Mouse (Mus musculus) gastrocnemius, adult 2 months (tissue): ENCODE measurements around the gene Timd2. TPM values are rescaled to one million over a fixed set of nuclear protein-coding genes. Genes with fewer than 3 reads are reported as not detected.
"Not testable (repeated sequence)": the region's sequence is repeated elsewhere in the genome, so short reads cannot be mapped to it uniquely, and the experiment has no call there.

Experiments used
- DNase-seq: peaks from one replicate; pipeline ENCODE4 v3.0.0; 2022
- H3K27ac ChIP-seq: fragments of 200-600 bp; 2 replicates; pipeline ENCODE4 v1.8.1; 2022; ENCODE audit warnings: mild to moderate bottlenecking
- H3K4me3 ChIP-seq: fragments of 200-600 bp; 2 replicates; pipeline ENCODE4 v1.8.1; 2022; ENCODE audit warnings: mild to moderate bottlenecking, moderate library complexity
- CTCF ChIP-seq: fragments of 200-600 bp; IDR thresholded peaks from 2 replicates; pipeline ENCODE4 v1.8.1; 2022; ENCODE audit warnings: antibody characterized with exemption, mild to moderate bottlenecking, moderate library complexity
- intact Hi-C: fragments of 180-260 bp; cut with DNase I; formaldehyde crosslinking; loops from one replicate; pipeline ENCODE4 v1.15.1; 2025
- total RNA-seq, 2 experiments: library from RNA; stranded (reverse); gene quantifications; 2 replicates each; pipeline ENCODE4 v1.2.3; 2021

The Timd2 gene
- total RNA-seq, 2 experiments from 2014 or later, result not detected

GRCm38 (mm10) chr11:46697433-46698277 lies 9.2 kb downstream of the Timd2 start:
- intact Hi-C loops, result no loop called here
- TF ChIP-seq CTCF, result no peak
- H3K4me3 ChIP-seq, result no peak overlapping the region
- DNase-seq, result no peak
- H3K27ac ChIP-seq, result no peak overlapping the region

GRCm38 (mm10) chr11:46695849-46696248 lies 11.0 kb downstream of the Timd2 start:
- intact Hi-C loops, H3K4me3 ChIP-seq, DNase-seq, H3K27ac ChIP-seq: not testable (repeated sequence)

DNA sequence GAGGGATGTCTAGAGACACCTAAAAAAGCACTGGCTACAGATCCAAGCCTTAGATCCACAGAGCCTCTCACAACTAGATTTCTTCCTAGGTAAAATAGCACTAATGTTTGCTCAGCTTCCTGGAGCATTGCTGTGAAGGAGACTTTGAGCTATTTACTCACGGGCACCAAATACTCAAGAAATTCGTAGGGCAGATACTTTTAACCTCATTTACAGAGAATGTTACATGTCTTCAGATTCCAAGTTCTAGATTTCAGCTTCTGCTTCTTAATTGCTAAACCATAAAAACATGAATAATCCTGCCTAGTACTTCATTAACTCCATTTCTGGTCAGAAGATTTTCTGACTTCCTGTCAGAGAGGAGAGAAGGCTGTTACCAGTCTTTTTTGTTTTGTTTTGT lies 16.7 kb downstream of the Timd2 start:
- DNase-seq, result no peak
- Histone ChIP-seq H3K4me3 (no peak overlapping the region), H3K27ac (no peak overlapping the region)
- intact Hi-C loops, result no loop called here
- TF ChIP-seq CTCF, result no peak

DNA sequence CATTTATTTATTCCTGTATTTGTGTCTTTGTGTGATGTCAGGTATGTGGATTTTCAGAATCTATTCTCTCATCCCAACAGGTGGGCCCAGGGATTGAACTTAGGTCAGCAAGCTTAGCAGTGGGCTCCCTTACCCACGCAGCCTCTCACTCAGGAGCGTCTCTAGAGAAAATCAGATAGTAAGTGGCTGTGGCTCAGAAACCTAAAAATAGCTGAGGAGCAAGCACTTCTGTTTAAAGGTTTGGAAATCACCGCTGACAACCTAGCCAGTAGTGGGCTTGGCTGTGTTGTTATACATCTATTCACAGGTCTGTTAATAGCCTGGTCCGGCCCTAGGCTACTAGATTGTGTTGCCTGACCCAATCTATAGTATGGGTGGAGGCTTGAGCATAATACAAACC lies 23.1 kb downstream of the Timd2 start:
- no peak for TF ChIP-seq CTCF
- H3K27ac ChIP-seq, result no peak overlapping the region
- DNase-seq, result no peak
- intact Hi-C loops, result no loop called here
- no peak overlapping the region for H3K4me3 ChIP-seq

- intact Hi-C loops, result no loop called here
- no peak for TF ChIP-seq CTCF
- no peak overlapping the region for H3K27ac ChIP-seq
- DNase-seq, result no peak
- no peak overlapping the region for H3K4me3 ChIP-seq
Measured at GRCm38 (mm10) chr11:46682842-46683241, 24.0 kb downstream of the Timd2 start.

GRCm38 (mm10) chr11:46667938-46668337 lies 38.9 kb downstream of the Timd2 start:
- intact Hi-C loops, result no loop called here
- no peak for DNase-seq
- no peak for TF ChIP-seq CTCF
- no peak overlapping the region for H3K4me3 ChIP-seq
- H3K27ac ChIP-seq, result no peak overlapping the region

DNA sequence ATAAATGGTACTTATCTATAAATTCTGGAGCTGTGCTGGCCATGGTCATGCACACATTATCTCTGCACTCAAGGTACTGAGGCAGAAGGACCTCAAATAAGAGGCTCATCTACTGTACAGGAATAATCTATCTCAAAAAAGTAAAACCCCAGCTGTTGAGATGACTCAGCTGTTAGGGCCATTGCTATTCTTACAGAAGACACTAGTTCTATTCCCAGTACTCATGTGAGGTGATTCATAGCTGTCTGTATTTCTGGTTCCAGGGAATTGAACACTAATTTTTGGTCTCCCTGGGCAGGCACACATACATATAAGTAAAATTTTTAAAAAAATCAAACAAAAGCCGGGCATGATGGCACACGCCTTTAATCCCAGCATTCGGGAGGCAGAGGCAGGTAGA lies 39.8 kb downstream of the Timd2 start:
- no peak for TF ChIP-seq CTCF
- no peak for DNase-seq
- H3K4me3 ChIP-seq, result no peak overlapping the region
- intact Hi-C loops, result no loop called here
- H3K27ac ChIP-seq, result no peak overlapping the region

DNA sequence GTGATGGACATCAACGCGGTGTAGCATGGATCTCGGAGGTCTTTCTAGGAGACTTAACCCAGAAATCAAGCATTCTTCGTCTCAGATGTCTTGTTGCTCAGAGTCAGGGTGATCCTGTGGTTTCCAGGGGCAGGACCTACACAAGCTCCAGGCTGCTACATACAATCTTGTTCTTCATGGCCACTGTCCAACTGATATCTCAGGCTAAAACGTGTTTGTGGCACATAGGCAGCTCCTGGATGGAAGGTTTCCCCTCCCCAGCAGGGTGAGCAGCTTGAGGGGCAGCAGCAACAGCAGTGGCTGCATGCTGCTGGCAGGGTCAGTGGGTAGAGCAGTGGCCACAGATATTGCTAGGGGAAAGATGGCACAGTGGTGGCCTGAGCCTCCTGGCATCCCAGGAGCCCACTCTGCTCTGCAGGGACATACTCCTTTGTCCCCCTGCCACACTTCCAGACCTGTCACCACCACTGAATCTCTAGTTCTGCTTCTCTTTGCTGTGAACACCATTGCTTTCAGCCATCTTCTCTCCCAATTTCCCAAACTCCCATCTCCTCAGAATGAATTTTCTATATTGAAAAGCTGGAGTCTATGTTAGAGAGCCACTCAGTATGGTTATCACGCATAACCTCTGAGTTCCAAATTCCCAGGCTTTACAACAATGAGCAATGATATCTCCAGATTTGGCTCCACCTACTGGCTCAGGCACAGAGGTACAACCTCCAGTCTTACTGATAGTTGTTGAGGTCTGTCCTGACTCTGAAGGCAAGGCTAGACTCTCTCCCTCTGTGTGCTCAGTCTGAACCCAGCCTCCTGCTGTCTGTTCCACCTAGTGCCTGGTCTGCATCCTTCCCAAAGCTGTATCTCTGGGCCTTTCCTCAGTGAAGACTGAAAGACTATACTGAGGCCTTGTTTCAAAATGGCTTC lies 41.0 kb downstream of the Timd2 start:
- H3K4me3 ChIP-seq, result no peak overlapping the region
- intact Hi-C loops, result no loop called here
- peak; percentile 33; the same call in 1 of the 2 replicates for TF ChIP-seq CTCF
- H3K27ac ChIP-seq, result no peak overlapping the region
- no peak for DNase-seq

DNA sequence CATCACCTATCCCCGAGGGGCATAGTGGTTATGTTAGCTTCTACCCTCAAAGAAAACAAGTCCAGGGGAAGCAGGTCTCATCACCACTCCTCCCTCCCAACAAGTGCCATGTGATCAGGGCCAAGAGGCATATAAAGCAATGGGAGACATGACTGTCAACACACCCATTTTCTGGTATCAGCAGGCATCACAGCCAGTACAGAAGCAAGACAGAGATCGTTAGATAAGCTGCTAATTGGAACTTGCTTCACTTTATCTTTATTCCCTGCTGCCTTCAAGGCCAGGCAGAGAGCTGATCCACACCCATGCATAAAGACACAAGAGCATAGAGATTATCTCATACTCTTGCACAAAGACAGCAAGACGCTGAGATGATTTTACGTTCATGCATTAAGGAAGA lies 43.6 kb downstream of the Timd2 start:
- Histone ChIP-seq H3K27ac (no peak overlapping the region), H3K4me3 (no peak overlapping the region)
- intact Hi-C loops, result no loop called here
- no peak for TF ChIP-seq CTCF
- DNase-seq, result no peak

GRCm38 (mm10) chr11:46652476-46652875 lies 54.4 kb downstream of the Timd2 start:
- H3K4me3 ChIP-seq, result no peak overlapping the region
- no peak for DNase-seq
- no peak overlapping the region for H3K27ac ChIP-seq
- intact Hi-C loops, result no loop called here
- TF ChIP-seq CTCF, result no peak

DNA sequence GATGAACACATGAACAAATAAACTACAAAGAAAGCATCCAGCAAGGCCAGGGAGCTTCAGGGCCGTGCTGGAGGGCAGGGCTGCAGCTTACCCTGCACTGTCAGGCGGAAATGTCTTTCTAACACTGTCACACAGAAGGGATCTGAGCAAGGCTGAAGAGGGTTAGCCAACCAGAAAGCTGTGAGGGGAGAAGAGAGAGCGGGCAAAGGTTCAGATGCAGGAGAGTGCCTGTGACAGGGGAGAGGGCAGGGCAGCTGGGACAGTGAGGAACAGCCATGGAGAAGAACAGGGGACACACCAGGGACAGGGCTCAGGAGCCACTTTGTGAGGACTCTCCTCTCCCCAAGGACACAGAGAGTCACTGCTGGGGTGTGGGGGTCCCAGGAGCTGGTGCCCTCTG lies 57.2 kb downstream of the Timd2 start:
- not testable (repeated sequence) for H3K27ac ChIP-seq, H3K4me3 ChIP-seq, DNase-seq
- intact Hi-C loops, result loop anchor here (1.0 kb wide), 1 partner anchor 22 kb away; no protein-coding TSS in a partner anchor

GRCm38 (mm10) chr11:46644824-46645223 lies 62.0 kb downstream of the Timd2 start:
- Histone ChIP-seq H3K27ac (no peak overlapping the region), H3K4me3 (no peak overlapping the region)
- no peak for DNase-seq
- TF ChIP-seq CTCF, result no peak
- intact Hi-C loops, result no loop called here

GRCm38 (mm10) chr11:46636568-46636967 lies 70.3 kb downstream of the Timd2 start:
- TF ChIP-seq CTCF, result no peak
- no peak overlapping the region for H3K27ac ChIP-seq
- no peak overlapping the region for H3K4me3 ChIP-seq
- intact Hi-C loops, result no loop called here
- DNase-seq, result no peak

GRCm38 (mm10) chr11:46635516-46635915 lies 71.3 kb downstream of the Timd2 start:
- intact Hi-C loops, H3K27ac ChIP-seq, H3K4me3 ChIP-seq, DNase-seq: not testable (repeated sequence)
